Mouse (Mus musculus) kidney, embryonic 16.5 days (tissue): ENCODE measurements around the gene Epc2. TPM values are rescaled to one million over a fixed set of nuclear protein-coding genes. Genes with fewer than 3 reads are reported as not detected.

Source experiments
- ATAC-seq: fragments of 200-750 bp; cut with Nextera tagmentation; 2 replicates; pipeline ENCODE4 v1.8.0; 2017; ENCODE audit warnings: moderate TSS enrichment; ENCODE audit not compliant: low FRiP score, low TSS enrichment
- H3K27ac ChIP-seq: fragments of 300-500 bp; sonication (generic); 2 replicates; pipeline ENCODE4 v1.5.1; 2014; ENCODE audit warnings: low read length
- H3K27me3 ChIP-seq: fragments of 300-500 bp; sonication (generic); 2 replicates; pipeline ENCODE4 v1.6.1; 2014; ENCODE audit warnings: low read length, control low read depth, mixed read lengths; ENCODE audit not compliant: insufficient read depth
- H3K36me3 ChIP-seq: fragments of 300-500 bp; sonication (generic); 2 replicates; pipeline ENCODE4 v1.6.1; 2014; ENCODE audit warnings: low read length, control low read depth, mixed read lengths; ENCODE audit not compliant: insufficient read depth
- H3K4me1 ChIP-seq: fragments of 300-500 bp; sonication (generic); 2 replicates; pipeline ENCODE4 v1.6.1; 2014; ENCODE audit warnings: low read length, control low read depth, mixed read lengths; ENCODE audit not compliant: insufficient read depth
- H3K4me2 ChIP-seq: fragments of 300-500 bp; sonication (generic); replicated peaks from 2 replicates; pipeline ENCODE4 v1.6.1; 2014; ENCODE audit warnings: low read depth, low read length
- H3K4me3 ChIP-seq: fragments of 300-500 bp; sonication (generic); 2 replicates; pipeline ENCODE4 v1.5.1; 2014; ENCODE audit warnings: mild to moderate bottlenecking, low read length
- H3K9ac ChIP-seq: fragments of 300-500 bp; sonication (generic); replicated peaks from 2 replicates; pipeline ENCODE4 v1.6.1; 2014; ENCODE audit warnings: low read length
- H3K9me3 ChIP-seq: fragments of 300-500 bp; sonication (generic); 2 replicates; pipeline ENCODE4 v1.6.1; 2016; ENCODE audit warnings: low read length, control low read depth
- WGBS: fragments of 180-500 bp; shearing (Covaris S2); extraction: QIAGEN DNeasy Blood & Tissue Kit; methylation state at CpG from one replicate; pipeline ENCODE4 v1.1.7; 2014; 5-methylcytosine and 5-hydroxymethylcytosine counted together
- polyA plus RNA-seq: library from polyadenylated mRNA; unstranded; fragments of >200 nt; fragmentation: Nextera tagmentation; extraction: Ambion mirVana; gene quantifications from 2 replicates; pipeline ENCODE4 v1.2.1, GENCODE M21; 2015

The Epc2 gene
- polyA plus RNA-seq, 1 experiment from 2014 or later, result 6.5 TPM

DNA sequence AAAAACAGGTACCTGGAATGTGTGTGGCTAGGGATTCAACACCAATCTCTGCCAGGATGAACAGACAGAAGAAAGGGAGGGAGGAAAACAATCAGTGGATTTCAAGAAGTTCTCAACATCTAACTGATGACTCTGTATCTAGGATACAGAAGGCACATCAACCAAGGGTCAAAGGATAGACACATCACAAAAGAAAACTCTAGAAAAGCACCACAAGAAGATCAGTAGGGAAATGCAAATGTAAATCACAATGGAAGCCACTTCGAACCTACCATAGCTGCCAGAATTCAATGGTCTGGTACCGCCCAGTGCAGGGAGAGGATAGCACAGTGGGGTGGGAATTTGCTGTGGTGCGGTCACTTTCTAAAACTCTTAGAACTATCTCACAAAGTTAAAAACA lies 122.0 kb downstream of the Epc2 start:
- Histone ChIP-seq H3K4me1 (peaks cover 24% of the 10 kb centered on the region), H3K9me3 (0 out of 2 replicates have a peak, but pooled peaks cover 2% of the 10 kb centered on the region), H3K27ac (no peak overlapping the region), H3K9ac (no peak overlapping the region), H3K4me3 (no peak overlapping the region), H3K4me2 (no peak overlapping the region), H3K36me3 (no peaks in the 10 kb centered on the region), H3K27me3 (no peaks in the 10 kb centered on the region)
- whole genome bisulfite sequencing, result 90% methylated on average over 3 of the region's 3 CpGs
- no peak for ATAC-seq

DNA sequence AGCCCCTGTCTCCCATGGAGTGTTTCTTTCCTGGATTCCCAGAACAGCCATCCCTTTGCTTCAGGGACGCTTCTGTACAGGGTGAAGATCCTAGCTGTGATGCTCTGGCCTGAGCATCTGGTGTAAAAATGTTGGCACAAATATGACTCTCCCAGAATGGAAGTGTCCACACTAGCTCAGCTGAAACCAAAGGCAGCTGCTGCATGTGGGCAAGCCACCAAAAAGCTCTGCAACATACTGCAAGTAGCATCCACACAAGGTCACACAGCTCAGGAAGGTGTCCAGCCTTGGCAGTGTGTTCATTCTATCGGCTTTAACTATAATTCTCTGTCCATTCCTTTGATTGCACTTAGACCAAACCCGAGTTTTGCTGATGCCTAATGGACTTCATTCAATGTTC lies 129.3 kb downstream of the Epc2 start:
- no peaks in the 10 kb centered on the region for H3K36me3 ChIP-seq
- H3K4me3 ChIP-seq, result no peak overlapping the region
- no peak overlapping the region for H3K27ac ChIP-seq
- 81% methylated on average over 3 of the region's 3 CpGs for WGBS
- no peaks in the 10 kb centered on the region for H3K27me3 ChIP-seq
- no peak for ATAC-seq
- H3K4me2 ChIP-seq, result no peak overlapping the region
- no peak overlapping the region for H3K9ac ChIP-seq
- H3K4me1 ChIP-seq, result no peaks in the 10 kb centered on the region
- 0 out of 2 replicates have a peak, but pooled peaks cover 2% of the 10 kb centered on the region for H3K9me3 ChIP-seq

DNA sequence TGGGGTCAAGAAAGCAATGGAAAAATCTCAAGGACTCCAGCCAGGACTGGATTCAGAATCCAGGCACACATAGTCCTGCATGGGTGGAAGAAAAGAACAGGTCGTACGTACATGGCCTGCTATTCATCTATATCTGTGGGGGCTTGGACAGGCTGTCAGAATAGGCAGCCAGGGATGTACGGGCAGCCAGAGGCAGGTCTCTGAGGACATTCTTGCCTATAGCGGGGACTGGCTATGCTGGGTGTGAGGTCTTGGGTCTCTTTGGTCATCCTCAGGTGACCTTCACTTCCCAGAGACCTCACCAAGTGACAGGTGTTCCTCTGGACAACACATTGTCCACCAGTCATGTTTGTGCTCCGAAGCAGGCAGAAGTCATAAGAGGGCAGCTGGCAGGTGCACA lies 131.3 kb downstream of the Epc2 start:
- Histone ChIP-seq H3K9ac (no peak overlapping the region), H3K36me3 (no peaks in the 10 kb centered on the region), H3K9me3 (0 out of 2 replicates have a peak, but pooled peaks cover 2% of the 10 kb centered on the region), H3K27me3 (no peaks in the 10 kb centered on the region), H3K4me1 (no peaks in the 10 kb centered on the region), H3K27ac (no peak overlapping the region), H3K4me3 (no peak overlapping the region), H3K4me2 (no peak overlapping the region)
- no peak for ATAC-seq
- 79% methylated on average over 5 of the region's 5 CpGs for WGBS

DNA sequence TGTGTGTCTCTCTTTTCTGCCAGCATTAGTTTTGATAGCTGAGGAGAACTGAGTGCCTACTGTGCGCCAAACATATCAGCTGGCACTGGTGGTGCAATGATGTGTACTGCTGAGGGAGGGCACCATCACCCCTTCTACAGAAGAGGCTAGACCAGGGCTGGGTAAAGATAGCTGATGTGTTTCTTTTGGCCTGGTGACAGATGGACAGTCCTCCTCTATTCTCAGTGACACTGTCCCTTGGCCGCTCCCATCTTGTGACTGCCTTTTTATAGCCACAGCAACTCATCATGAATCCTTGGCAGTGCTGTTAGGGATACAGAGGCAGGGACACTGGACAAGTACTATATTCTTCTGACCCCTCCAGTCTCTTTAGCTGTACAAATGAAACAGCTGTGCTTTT lies 132.0 kb downstream of the Epc2 start:
- WGBS, result 82% methylated on average over 2 of the region's 2 CpGs
- no peak for ATAC-seq

DNA sequence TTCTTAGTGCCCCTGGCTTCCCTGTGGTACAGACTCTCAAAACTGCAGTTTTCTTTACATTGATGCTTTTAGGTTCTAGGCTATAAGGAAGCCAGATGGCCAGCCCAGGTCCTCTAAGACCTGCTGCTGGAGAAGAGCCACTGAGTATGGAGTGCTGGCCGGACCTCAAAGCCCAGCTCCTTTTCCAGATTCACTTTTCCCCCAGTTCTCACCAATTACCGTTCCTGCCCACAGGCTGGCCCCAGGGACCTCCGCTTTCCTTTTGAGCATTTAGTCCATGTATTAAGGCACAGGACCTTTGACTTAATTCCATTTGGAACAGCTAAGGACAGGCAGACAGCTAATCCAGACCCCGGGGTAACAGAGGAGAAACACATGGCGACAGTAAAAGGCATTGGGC lies 139.2 kb downstream of the Epc2 start:
- WGBS, result 57% methylated on average over 5 of the region's 5 CpGs

More for the DNA sequence above, 132.0 kb downstream of the Epc2 start:
- no peak overlapping the region for H3K4me3 ChIP-seq
- peaks cover 6% of the 10 kb centered on the region; the same call in 1 of the 2 replicates for H3K9me3 ChIP-seq
- no peak overlapping the region for H3K27ac ChIP-seq
- no peaks in the 10 kb centered on the region for H3K4me1 ChIP-seq
- no peaks in the 10 kb centered on the region for H3K27me3 ChIP-seq
- no peak overlapping the region for H3K4me2 ChIP-seq
- no peaks in the 10 kb centered on the region for H3K36me3 ChIP-seq
- no peak overlapping the region for H3K9ac ChIP-seq

DNA sequence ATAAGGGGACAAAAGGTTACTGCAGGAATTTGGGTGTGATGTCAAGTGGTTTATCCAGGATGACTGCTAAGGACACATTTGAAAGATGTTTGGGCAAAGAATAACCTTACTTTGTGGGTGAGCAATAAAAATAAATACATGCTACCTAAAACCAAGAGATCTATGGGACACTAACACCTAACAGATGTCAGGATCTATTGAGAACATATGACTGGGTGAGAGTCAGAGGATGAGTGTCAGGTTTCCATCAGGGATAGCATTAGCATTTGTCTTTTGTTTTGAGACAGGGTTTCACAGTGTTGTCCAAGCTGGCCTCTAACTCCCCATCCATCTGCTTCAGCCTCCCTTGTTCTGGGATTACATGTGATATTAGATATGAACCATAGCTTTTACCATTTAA lies 141.6 kb downstream of the Epc2 start:
- Histone ChIP-seq H3K36me3 (no peaks in the 10 kb centered on the region), H3K27ac (no peak overlapping the region)
- no peak for ATAC-seq

More for the DNA sequence above, 139.2 kb downstream of the Epc2 start:
- H3K4me3 ChIP-seq, result no peak overlapping the region
- H3K4me2 ChIP-seq, result no peak overlapping the region
- H3K27me3 ChIP-seq, result no peaks in the 10 kb centered on the region
- H3K4me1 ChIP-seq, result no peaks in the 10 kb centered on the region
- H3K36me3 ChIP-seq, result no peaks in the 10 kb centered on the region
- H3K27ac ChIP-seq, result no peak overlapping the region
- H3K9ac ChIP-seq, result no peak overlapping the region
- ATAC-seq, result no peak
- H3K9me3 ChIP-seq, result peaks cover 6% of the 10 kb centered on the region; the same call in 1 of the 2 replicates

DNA sequence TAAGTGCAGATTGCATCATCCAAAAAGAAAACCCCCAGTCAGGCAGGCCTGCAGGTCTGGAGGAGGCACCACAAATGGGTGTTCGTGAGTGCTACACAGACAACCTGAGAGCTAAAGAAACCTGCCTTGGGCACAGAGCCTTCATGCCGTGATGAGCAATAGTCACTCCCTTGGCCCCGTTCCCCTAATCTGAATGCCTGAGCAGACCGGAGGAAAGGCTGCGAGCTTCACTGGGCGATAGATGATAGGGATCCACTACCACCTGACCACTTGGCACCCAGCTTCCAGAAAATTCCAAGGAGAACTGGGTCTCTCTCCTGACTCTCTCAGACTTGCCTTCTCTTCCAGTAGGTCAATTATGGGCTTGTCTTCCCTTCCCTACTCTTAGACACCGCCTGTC lies 143.6 kb downstream of the Epc2 start:
- no peak for ATAC-seq
- no peak overlapping the region for H3K4me2 ChIP-seq
- no peak overlapping the region for H3K9ac ChIP-seq
- no peak overlapping the region for H3K27ac ChIP-seq
- no peak overlapping the region for H3K4me3 ChIP-seq
- no peaks in the 10 kb centered on the region for H3K27me3 ChIP-seq
- H3K36me3 ChIP-seq, result no peaks in the 10 kb centered on the region
- no peaks in the 10 kb centered on the region for H3K4me1 ChIP-seq
- no peaks in the 10 kb centered on the region for H3K9me3 ChIP-seq
- 72% methylated on average over 7 of the region's 7 CpGs for WGBS

More for the DNA sequence above, 141.6 kb downstream of the Epc2 start:
- Histone ChIP-seq H3K4me1 (no peaks in the 10 kb centered on the region), H3K4me2 (no peak overlapping the region), H3K4me3 (no peak overlapping the region), H3K9me3 (peaks cover under 1% of the 10 kb centered on the region; the same call in 1 of the 2 replicates), H3K9ac (no peak overlapping the region), H3K27me3 (no peaks in the 10 kb centered on the region)

DNA sequence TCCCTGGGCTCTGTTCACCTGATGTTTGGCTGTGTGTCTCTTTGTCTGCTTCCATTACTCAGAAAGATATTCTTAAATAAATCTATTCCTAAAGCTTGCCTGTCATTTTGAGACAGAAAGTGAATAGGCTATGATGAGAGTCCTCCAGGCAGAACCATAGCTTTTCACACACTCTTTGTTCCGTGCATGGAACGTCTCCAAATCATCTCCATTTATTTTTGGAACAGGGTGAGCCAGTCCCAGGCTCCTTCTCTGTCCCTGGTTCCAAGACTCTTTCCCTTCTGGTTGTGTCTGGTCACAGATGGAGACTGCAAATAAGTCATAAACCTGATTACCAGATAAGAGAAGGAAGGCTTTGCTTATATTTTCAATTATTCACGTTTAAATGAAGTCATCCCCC lies 145.0 kb downstream of the Epc2 start:
- Histone ChIP-seq H3K36me3 (no peaks in the 10 kb centered on the region), H3K4me1 (no peaks in the 10 kb centered on the region), H3K9me3 (no peaks in the 10 kb centered on the region), H3K27ac (no peak overlapping the region), H3K4me3 (no peak overlapping the region), H3K9ac (no peak overlapping the region), H3K27me3 (no peaks in the 10 kb centered on the region), H3K4me2 (no peak overlapping the region)
- ATAC-seq, result no peak
- 84% methylated on average over 3 of the region's 3 CpGs for WGBS

DNA sequence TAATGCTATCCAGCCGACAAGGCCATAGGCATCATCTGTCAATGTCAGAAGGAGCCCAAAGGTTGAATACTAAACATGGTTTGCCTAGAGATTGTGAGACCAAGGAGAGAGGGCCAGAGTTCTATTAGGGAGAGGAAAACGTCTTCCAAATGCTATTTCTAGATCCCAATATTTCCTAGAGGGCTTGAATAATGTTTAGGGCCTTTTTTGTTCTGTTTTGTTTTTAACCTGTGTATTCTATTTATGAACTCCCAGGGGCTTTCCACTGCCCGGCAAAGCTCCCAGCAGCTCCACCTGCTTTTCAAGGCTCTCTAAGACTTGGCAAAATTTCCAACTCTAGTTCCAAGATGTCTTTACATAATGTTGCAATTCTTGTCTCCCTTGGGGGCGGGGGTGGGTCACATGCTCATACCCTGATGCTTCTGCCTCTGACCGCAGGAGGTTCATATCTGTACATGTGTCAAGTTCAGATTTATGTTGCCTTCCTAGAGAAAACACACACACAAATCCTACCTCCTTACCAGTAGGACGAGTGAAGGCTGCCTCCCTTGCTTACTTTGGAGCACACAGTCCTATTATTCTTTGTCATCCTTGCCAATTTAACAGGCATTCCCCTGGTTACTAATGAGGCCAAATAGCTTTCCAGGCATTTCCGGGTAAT lies 148.9 kb downstream of the Epc2 start:
- H3K4me2 ChIP-seq, result no peak overlapping the region
- no peaks in the 10 kb centered on the region for H3K36me3 ChIP-seq
- 49% methylated on average over 7 of the region's 7 CpGs for WGBS
- H3K27me3 ChIP-seq, result no peaks in the 10 kb centered on the region
- H3K9ac ChIP-seq, result no peak overlapping the region
- H3K4me1 ChIP-seq, result no peaks in the 10 kb centered on the region
- H3K9me3 ChIP-seq, result peaks cover 4% of the 10 kb centered on the region; the same call in 1 of the 2 replicates
- no peak for ATAC-seq
- H3K27ac ChIP-seq, result no peak overlapping the region
- H3K4me3 ChIP-seq, result no peak overlapping the region
